Mouse (Mus musculus): ENCODE data around the gene Syt13. TPM values are rescaled to one million over a fixed set of nuclear protein-coding genes. Genes with fewer than 3 reads are reported as not detected.

Syt13 gene
- polyA plus RNA-seq, 1 experiment from 2014 or later: 11.1 TPM

- Histone ChIP-seq H3K36me3 (peaks cover 67% of the 10 kb centered on the region), H3K27ac (replicated peaks) (peak overlapping the region; percentile 57; the same call in 1 of the 2 replicates), H3K9me3 (replicated peaks) (no peaks in the 10 kb centered on the region), H3K4me1 (peaks cover 8% of the 10 kb centered on the region), H3K27me3 (ENCODE audit: low read depth, poor library complexity, severe bottlenecking) (no peaks in the 10 kb centered on the region), H3K4me3 (no peak overlapping the region)
- WGBS: 75% methylated on average over 14 of the region's 14 CpGs
- DNase-seq (ENCODE audit: low spot score): no peak
These were observed 60.3 kb downstream of the Syt13 start for GRCm38 (mm10) chr2:92975031-92975790.

- 88% methylated on average over 10 of the region's 10 CpGs for WGBS
- no peak for DNase-seq (ENCODE audit: low spot score)
- Histone ChIP-seq H3K4me3 (no peak overlapping the region), H3K27ac (replicated peaks) (no peak overlapping the region), H3K9me3 (replicated peaks) (no peaks in the 10 kb centered on the region), H3K36me3 (peaks cover 35% of the 10 kb centered on the region), H3K27me3 (ENCODE audit: low read depth, poor library complexity, severe bottlenecking) (no peaks in the 10 kb centered on the region), H3K4me1 (peaks cover 7% of the 10 kb centered on the region)
These were observed 65.3 kb downstream of the Syt13 start for GRCm38 (mm10) chr2:92980165-92980564.

GRCm38 (mm10) chr2:92982591-92983272 is 67.8 kb downstream of the Syt13 start:
- Histone ChIP-seq H3K27me3 (ENCODE audit: low read depth, poor library complexity, severe bottlenecking) (no peaks in the 10 kb centered on the region), H3K4me1 (peaks cover 13% of the 10 kb centered on the region), H3K27ac (replicated peaks) (no peak overlapping the region), H3K9me3 (replicated peaks) (no peaks in the 10 kb centered on the region), H3K36me3 (peaks cover 36% of the 10 kb centered on the region), H3K4me3 (no peak overlapping the region)
- WGBS: 80% methylated on average over 8 of the region's 8 CpGs
- no peak for DNase-seq (ENCODE audit: low spot score)

GRCm38 (mm10) chr2:92983273-92983620 is 68.3 kb downstream of the Syt13 start:
- 88% methylated on average over 4 of the region's 4 CpGs for WGBS
- Histone ChIP-seq H3K36me3 (peaks cover 34% of the 10 kb centered on the region), H3K4me1 (peaks cover 18% of the 10 kb centered on the region), H3K9me3 (replicated peaks) (no peaks in the 10 kb centered on the region), H3K27me3 (ENCODE audit: low read depth, poor library complexity, severe bottlenecking) (no peaks in the 10 kb centered on the region), H3K4me3 (no peak overlapping the region), H3K27ac (replicated peaks) (no peak overlapping the region)
- DNase-seq (ENCODE audit: low spot score): no peak

- no peak for DNase-seq (ENCODE audit: low spot score)
- H3K4me1 ChIP-seq: peaks cover 28% of the 10 kb centered on the region
- no peak overlapping the region for H3K27ac ChIP-seq (replicated peaks)
- peaks cover 30% of the 10 kb centered on the region for H3K36me3 ChIP-seq
- H3K27me3 ChIP-seq (ENCODE audit: low read depth, poor library complexity, severe bottlenecking): no peaks in the 10 kb centered on the region
- no peak overlapping the region for H3K4me3 ChIP-seq
- H3K9me3 ChIP-seq (replicated peaks): no peaks in the 10 kb centered on the region
- WGBS: 87% methylated on average over 7 of the region's 7 CpGs
These were observed 69.6 kb downstream of the Syt13 start for GRCm38 (mm10) chr2:92984321-92985108.

GRCm38 (mm10) chr2:92985171-92985570 is 70.3 kb downstream of the Syt13 start:
- Histone ChIP-seq H3K4me1 (peaks cover 28% of the 10 kb centered on the region), H3K36me3 (peaks cover 23% of the 10 kb centered on the region), H3K9me3 (replicated peaks) (no peaks in the 10 kb centered on the region), H3K27me3 (ENCODE audit: low read depth, poor library complexity, severe bottlenecking) (no peaks in the 10 kb centered on the region), H3K27ac (replicated peaks) (no peak overlapping the region), H3K4me3 (no peak overlapping the region)
- no peak for DNase-seq (ENCODE audit: low spot score)
- 91% methylated on average over 2 of the region's 2 CpGs for WGBS

- peaks cover 29% of the 10 kb centered on the region for H3K4me1 ChIP-seq
- 47% methylated on average over 7 of the region's 7 CpGs for WGBS
- 0 out of 2 replicates have a peak overlapping the region, but pooled peaks have one; percentile 19 for H3K27ac ChIP-seq (replicated peaks)
- H3K36me3 ChIP-seq: peaks cover 19% of the 10 kb centered on the region
- H3K9me3 ChIP-seq (replicated peaks): no peaks in the 10 kb centered on the region
- no peak overlapping the region for H3K4me3 ChIP-seq
- no peaks in the 10 kb centered on the region for H3K27me3 ChIP-seq (ENCODE audit: low read depth, poor library complexity, severe bottlenecking)
- DNase-seq (ENCODE audit: low spot score): no peak
These were observed 70.7 kb downstream of the Syt13 start for GRCm38 (mm10) chr2:92985600-92985999.

GRCm38 (mm10) chr2:92987108-92987618 is 72.3 kb downstream of the Syt13 start:
- Histone ChIP-seq H3K4me3 (no peak overlapping the region), H3K9me3 (replicated peaks) (no peaks in the 10 kb centered on the region), H3K27me3 (ENCODE audit: low read depth, poor library complexity, severe bottlenecking) (no peaks in the 10 kb centered on the region), H3K27ac (replicated peaks) (no peak overlapping the region), H3K36me3 (peaks cover 27% of the 10 kb centered on the region), H3K4me1 (peaks cover 31% of the 10 kb centered on the region)
- no peak for DNase-seq (ENCODE audit: low spot score)
- WGBS: 86% methylated on average over 7 of the region's 7 CpGs

GRCm38 (mm10) chr2:92987901-92988631 is 73.2 kb downstream of the Syt13 start:
- Histone ChIP-seq H3K27me3 (ENCODE audit: low read depth, poor library complexity, severe bottlenecking) (no peaks in the 10 kb centered on the region), H3K9me3 (replicated peaks) (no peaks in the 10 kb centered on the region), H3K27ac (replicated peaks) (peak overlapping the region; percentile 83), H3K36me3 (peaks cover 36% of the 10 kb centered on the region), H3K4me1 (peaks cover 31% of the 10 kb centered on the region), H3K4me3 (peak overlapping the region; percentile 36)
- DNase-seq (ENCODE audit: low spot score): peak; percentile 60
- 20% methylated on average over 19 of the region's 19 CpGs for WGBS

- Histone ChIP-seq H3K4me1 (peaks cover 31% of the 10 kb centered on the region), H3K36me3 (peaks cover 39% of the 10 kb centered on the region), H3K27me3 (ENCODE audit: low read depth, poor library complexity, severe bottlenecking) (no peaks in the 10 kb centered on the region), H3K9me3 (replicated peaks) (no peaks in the 10 kb centered on the region), H3K27ac (replicated peaks) (no peak overlapping the region), H3K4me3 (no peak overlapping the region)
- WGBS: 92% methylated on average over 9 of the region's 9 CpGs
- DNase-seq (ENCODE audit: low spot score): no peak
These were observed 74.7 kb downstream of the Syt13 start for GRCm38 (mm10) chr2:92989593-92989992.

GRCm38 (mm10) chr2:92991976-92992375 is 77.1 kb downstream of the Syt13 start:
- Histone ChIP-seq H3K4me3 (no peak overlapping the region), H3K9me3 (replicated peaks) (no peaks in the 10 kb centered on the region), H3K27ac (replicated peaks) (no peak overlapping the region), H3K27me3 (ENCODE audit: low read depth, poor library complexity, severe bottlenecking) (no peaks in the 10 kb centered on the region), H3K4me1 (peaks cover 21% of the 10 kb centered on the region), H3K36me3 (peaks cover 30% of the 10 kb centered on the region)
- WGBS: 95% methylated on average over 5 of the region's 5 CpGs
- DNase-seq (ENCODE audit: low spot score): no peak

GRCm38 (mm10) chr2:93005028-93005427 is 90.1 kb downstream of the Syt13 start:
- no peak overlapping the region for H3K27ac ChIP-seq (replicated peaks)
- peaks cover 24% of the 10 kb centered on the region for H3K36me3 ChIP-seq
- H3K9me3 ChIP-seq (replicated peaks): no peaks in the 10 kb centered on the region
- H3K27me3 ChIP-seq (ENCODE audit: low read depth, poor library complexity, severe bottlenecking): no peaks in the 10 kb centered on the region
- H3K4me3 ChIP-seq: no peak overlapping the region
- no peaks in the 10 kb centered on the region for H3K4me1 ChIP-seq
- WGBS: 77% methylated on average over 4 of the region's 4 CpGs
- DNase-seq (ENCODE audit: low spot score): no peak
